25 mouse cellular contexts compared by ENCODE assay signal in the genomic region with DNA sequence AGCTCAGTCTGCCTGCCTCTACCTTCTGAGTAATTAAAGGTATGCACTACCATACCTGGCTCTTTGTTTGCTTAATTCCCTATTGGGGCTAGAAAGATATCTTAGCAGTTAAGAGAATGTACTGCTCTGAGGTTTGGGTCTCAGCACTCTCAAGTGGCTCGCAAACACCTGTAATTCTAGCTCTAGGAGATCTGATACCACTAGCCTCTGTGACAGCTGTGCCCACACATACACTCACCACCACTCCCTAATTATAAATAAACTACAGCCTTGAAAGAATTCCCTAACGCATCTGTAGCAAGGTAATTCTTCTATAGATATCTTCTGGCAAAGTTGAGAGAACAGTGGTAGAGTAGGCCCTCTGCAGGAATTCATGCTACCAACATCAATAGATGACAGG.
"Had no signal": no experiment of that assay in that cellular context is flagged by ENCODE, and none has a peak within 500 bp of the region (broad histone marks: within the 10 kb centered on the region; RNA-seq: fewer than 3 reads in every experiment).

No protein-coding gene starts in this region.

- H3K36me3 ChIP-seq: hindbrain, embryonic 13.5 days; limb, embryonic 10.5 days; liver, embryonic 13.5 days; liver, embryonic 15.5 days had no signal

- H3K27me3 ChIP-seq: heart, embryonic 12.5 days; hindbrain, embryonic 13.5 days; hindbrain, embryonic 15.5 days; kidney, embryonic 15.5 days; limb, embryonic 12.5 days; liver, embryonic 13.5 days; liver, embryonic 15.5 days had no signal

- H3K27ac ChIP-seq: hindbrain, embryonic 13.5 days; hindbrain, embryonic 15.5 days; hindbrain, postnatal 0 days; kidney, embryonic 15.5 days; kidney, postnatal 0 days; layer of hippocampus, adult 2 months; left cerebral cortex, adult 2 months; limb, embryonic 10.5 days; limb, embryonic 12.5 days; liver, embryonic 13.5 days; liver, embryonic 15.5 days had no signal

- H3K4me2 ChIP-seq: heart, embryonic 12.5 days; hindbrain, embryonic 13.5 days; hindbrain, embryonic 15.5 days; kidney, embryonic 15.5 days; limb, embryonic 12.5 days; liver, embryonic 11.5 days; liver, embryonic 13.5 days; liver, embryonic 15.5 days had no signal

- H3K4me1 ChIP-seq: heart, embryonic 12.5 days; hindbrain, embryonic 13.5 days; hindbrain, embryonic 15.5 days; limb, embryonic 10.5 days; limb, embryonic 12.5 days; liver, embryonic 15.5 days had no signal

- DNase-seq: gastrocnemius, postnatal 14 days; gastrocnemius, postnatal 36 days; heart, adult 11 months; heart, postnatal 14 days; heart, postnatal 36 days; kidney, adult 11 months; kidney, adult 2 months; kidney, adult 9 months; kidney, postnatal 14 days; kidney, postnatal 4 days; liver; liver, embryonic 13.5 days had no signal

- ATAC-seq: hindbrain, postnatal 0 days; intestine, embryonic 16.5 days had no signal

- H3K4me3 ChIP-seq: heart, embryonic 12.5 days; hindbrain, embryonic 13.5 days; hindbrain, embryonic 15.5 days; kidney, embryonic 15.5 days; layer of hippocampus, adult 2 months; left cerebral cortex, adult 2 months; limb, embryonic 10.5 days; limb, embryonic 12.5 days; liver, embryonic 13.5 days; liver, embryonic 15.5 days had no signal

- H3K9ac ChIP-seq: heart, embryonic 12.5 days; hindbrain, embryonic 13.5 days; hindbrain, embryonic 15.5 days; kidney, embryonic 15.5 days; limb, embryonic 12.5 days; liver, embryonic 13.5 days; liver, embryonic 15.5 days had no signal

- H3K9me3 ChIP-seq: heart, embryonic 12.5 days; hindbrain, embryonic 13.5 days; hindbrain, embryonic 15.5 days; kidney, embryonic 15.5 days; limb, embryonic 10.5 days; limb, embryonic 12.5 days; liver, embryonic 13.5 days; liver, embryonic 15.5 days had no signal
